25 mouse cellular contexts compared by ENCODE assay signal in genomic region chr3:39559460-39560041, GRCm38 (mm10).
"Had no signal": no experiment of that assay in that cellular context is flagged by ENCODE, and none has a peak within 500 bp of the region (broad histone marks: within the 10 kb centered on the region; RNA-seq: fewer than 3 reads in every experiment).

No protein-coding gene starts in this region.

- H3K4me1 ChIP-seq: heart, embryonic 15.5 days; hindbrain, embryonic 13.5 days; hindbrain, embryonic 15.5 days; kidney, embryonic 15.5 days; limb, embryonic 13.5 days; limb, embryonic 15.5 days had no signal

- H3K27ac ChIP-seq: heart, adult 2 months; heart, embryonic 13.5 days; heart, embryonic 15.5 days; hindbrain, embryonic 13.5 days; hindbrain, embryonic 15.5 days; hindbrain, postnatal 0 days; kidney, embryonic 15.5 days; kidney, postnatal 0 days; limb, embryonic 13.5 days; limb, embryonic 15.5 days had no signal

- H3K9ac ChIP-seq: forebrain, postnatal 0 days; heart, embryonic 13.5 days; heart, embryonic 15.5 days; hindbrain, embryonic 13.5 days; hindbrain, embryonic 15.5 days; kidney, embryonic 15.5 days; limb, embryonic 13.5 days; limb, embryonic 15.5 days had no signal

- ATAC-seq: forebrain, postnatal 0 days; hindbrain, postnatal 0 days; intestine, embryonic 16.5 days had no signal

- DNase-seq: forebrain, postnatal 0 days; gastrocnemius, postnatal 14 days; gastrocnemius, postnatal 36 days; heart, adult 2 months; heart, postnatal 14 days; heart, postnatal 36 days; kidney, adult 11 months; kidney, adult 2 months; kidney, adult 9 months; kidney, postnatal 14 days; kidney, postnatal 36 days; layer of hippocampus, adult 9-11 months; layer of hippocampus, postnatal 36 days; left cerebral cortex, postnatal 4 days had no signal

- H3K4me2 ChIP-seq: heart, embryonic 11.5 days; heart, embryonic 13.5 days; heart, embryonic 15.5 days; hindbrain, embryonic 13.5 days; hindbrain, embryonic 15.5 days; kidney, embryonic 15.5 days; limb, embryonic 13.5 days; limb, embryonic 15.5 days had no signal

- H3K9me3 ChIP-seq: heart, embryonic 13.5 days; heart, embryonic 15.5 days; hindbrain, embryonic 13.5 days; hindbrain, embryonic 15.5 days; kidney, embryonic 15.5 days; limb, embryonic 13.5 days; limb, embryonic 15.5 days had no signal

- H3K36me3 ChIP-seq: heart, embryonic 13.5 days; heart, embryonic 15.5 days; hindbrain, embryonic 13.5 days; hindbrain, embryonic 15.5 days; kidney, embryonic 15.5 days; limb, embryonic 13.5 days; limb, embryonic 15.5 days had no signal

- H3K27me3 ChIP-seq: heart, embryonic 13.5 days; heart, embryonic 15.5 days; hindbrain, embryonic 13.5 days; hindbrain, embryonic 15.5 days; kidney, embryonic 15.5 days; limb, embryonic 13.5 days; limb, embryonic 15.5 days had no signal

- H3K4me3 ChIP-seq: heart, adult 2 months; heart, embryonic 13.5 days; heart, embryonic 15.5 days; hindbrain, embryonic 13.5 days; hindbrain, embryonic 15.5 days; kidney, embryonic 15.5 days; limb, embryonic 13.5 days; limb, embryonic 15.5 days had no signal
